Mouse (Mus musculus): ENCODE data around the gene Gfpt1.

Gfpt1 gene

GRCm38 (mm10) chr6:87112125-87112524 lies 69.5 kb downstream of the Gfpt1 start:
- H3K9me3 ChIP-seq (ENCODE audit: low read length), result no peaks in the 10 kb centered on the region
- H3K36me3 ChIP-seq (ENCODE audit: insufficient read depth, low read length), result no peaks in the 10 kb centered on the region
- H3K4me1 ChIP-seq (replicated peaks; ENCODE audit: low read depth, low read length), result no peaks in the 10 kb centered on the region
- no peak overlapping the region for H3K4me3 ChIP-seq (replicated peaks; ENCODE audit: low read length)
- TF ChIP-seq POU5F1 (IDR thresholded peaks at IDR 0.05; ENCODE audit: borderline replicate concordance, low read length), result no peak
- TF ChIP-seq CTCF (conservative IDR thresholded peaks at IDR 0.05; ENCODE audit: low read length), result no peak
- TF ChIP-seq NANOG (IDR thresholded peaks at IDR 0.05; ENCODE audit: borderline replicate concordance, low read length), result no peak
- H3K27me3 ChIP-seq (ENCODE audit: insufficient read depth, low read length), result no peaks in the 10 kb centered on the region

- Histone ChIP-seq H3K36me3 (ENCODE audit: insufficient read depth, low read length) (no peaks in the 10 kb centered on the region), H3K9me3 (ENCODE audit: low read length) (no peaks in the 10 kb centered on the region), H3K27me3 (ENCODE audit: insufficient read depth, low read length) (no peaks in the 10 kb centered on the region), H3K4me3 (replicated peaks; ENCODE audit: low read length) (no peak overlapping the region), H3K4me1 (replicated peaks; ENCODE audit: low read depth, low read length) (peaks cover 12% of the 10 kb centered on the region)
- TF ChIP-seq CTCF (conservative IDR thresholded peaks at IDR 0.05; ENCODE audit: low read length) (no peak), NANOG (IDR thresholded peaks at IDR 0.05; ENCODE audit: borderline replicate concordance, low read length) (no peak), POU5F1 (IDR thresholded peaks at IDR 0.05; ENCODE audit: borderline replicate concordance, low read length) (no peak)
These were observed 73.3 kb downstream of the Gfpt1 start for GRCm38 (mm10) chr6:87115981-87116380.

GRCm38 (mm10) chr6:87116596-87116995 lies 74.0 kb downstream of the Gfpt1 start:
- H3K27me3 ChIP-seq (ENCODE audit: insufficient read depth, low read length), result no peaks in the 10 kb centered on the region

DNA sequence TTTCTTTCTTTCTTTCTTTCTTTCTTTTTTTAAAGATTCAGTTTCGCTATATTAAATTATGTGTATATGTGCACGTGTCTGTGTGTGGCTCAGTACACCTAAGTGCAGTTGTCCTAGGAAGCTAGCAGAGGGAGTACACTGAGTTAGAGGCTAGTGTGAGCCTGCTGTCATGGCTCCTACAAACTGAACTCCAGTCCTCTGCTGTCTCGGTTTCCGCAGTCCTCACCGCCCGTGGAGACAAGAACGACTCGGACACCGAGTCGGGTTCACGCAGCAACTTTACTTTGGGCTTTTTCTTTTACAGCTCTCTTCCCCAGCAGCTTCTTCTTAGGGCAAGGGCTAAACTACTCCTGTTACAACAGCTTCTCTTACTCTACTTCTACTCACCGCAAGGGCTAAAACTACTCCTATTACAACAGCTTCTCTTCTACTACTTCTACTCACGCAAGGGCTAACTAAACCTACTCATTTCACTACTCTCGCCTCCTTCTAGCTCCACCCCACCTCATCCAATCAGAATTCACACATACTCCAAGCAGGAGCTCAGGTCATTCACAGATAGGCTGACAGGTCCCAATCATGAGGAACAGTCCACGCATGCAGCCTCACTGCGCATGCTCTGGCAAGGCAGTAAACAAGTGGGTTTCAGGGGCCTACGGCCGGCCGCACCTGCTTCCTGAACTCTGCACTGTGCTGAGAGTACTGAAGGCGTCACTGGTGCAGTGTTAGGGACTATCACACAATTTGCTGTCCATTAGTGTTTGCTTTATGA lies 76.6 kb downstream of the Gfpt1 start:
- Histone ChIP-seq H3K9me3 (ENCODE audit: low read length) (no peaks in the 10 kb centered on the region), H3K27me3 (ENCODE audit: insufficient read depth, low read length) (no peaks in the 10 kb centered on the region), H3K36me3 (ENCODE audit: insufficient read depth, low read length) (no peaks in the 10 kb centered on the region), H3K4me1 (replicated peaks; ENCODE audit: low read depth, low read length) (peaks cover 17% of the 10 kb centered on the region), H3K4me3 (replicated peaks; ENCODE audit: low read length) (no peak overlapping the region)
- no peak for TF ChIP-seq POU5F1 (IDR thresholded peaks at IDR 0.05; ENCODE audit: borderline replicate concordance, low read length)
- TF ChIP-seq NANOG (IDR thresholded peaks at IDR 0.05; ENCODE audit: borderline replicate concordance, low read length), result no peak
- TF ChIP-seq CTCF (conservative IDR thresholded peaks at IDR 0.05; ENCODE audit: low read length), result no peak

More at GRCm38 (mm10) chr6:87116596-87116995, 74.0 kb downstream of the Gfpt1 start:
- Histone ChIP-seq H3K9me3 (ENCODE audit: low read length) (no peaks in the 10 kb centered on the region), H3K4me3 (replicated peaks; ENCODE audit: low read length) (no peak overlapping the region), H3K4me1 (replicated peaks; ENCODE audit: low read depth, low read length) (peaks cover 12% of the 10 kb centered on the region), H3K36me3 (ENCODE audit: insufficient read depth, low read length) (no peaks in the 10 kb centered on the region)
- no peak for TF ChIP-seq CTCF (conservative IDR thresholded peaks at IDR 0.05; ENCODE audit: low read length)
- TF ChIP-seq POU5F1 (IDR thresholded peaks at IDR 0.05; ENCODE audit: borderline replicate concordance, low read length), result no peak
- no peak for TF ChIP-seq NANOG (IDR thresholded peaks at IDR 0.05; ENCODE audit: borderline replicate concordance, low read length)

DNA sequence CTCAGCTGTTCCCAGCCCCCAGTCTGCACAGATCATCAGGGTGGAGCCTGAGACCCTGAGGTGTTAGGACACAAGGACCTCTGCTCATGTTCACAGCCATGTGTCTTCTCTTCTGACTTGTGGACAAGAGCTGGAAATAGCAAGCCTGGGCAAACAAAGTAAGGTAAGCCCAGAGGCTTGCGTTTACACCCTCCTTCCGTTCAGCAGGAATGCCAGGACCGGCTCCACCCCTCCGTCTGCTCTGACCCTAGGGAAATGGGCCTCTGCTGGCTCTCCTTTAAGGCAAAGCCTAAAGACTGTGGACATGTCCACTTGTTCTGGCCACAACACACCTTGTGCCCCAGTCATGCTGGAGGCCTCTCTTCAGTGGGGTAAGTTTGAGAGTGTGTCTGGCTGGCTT lies 77.3 kb downstream of the Gfpt1 start:
- no peak for TF ChIP-seq NANOG (IDR thresholded peaks at IDR 0.05; ENCODE audit: borderline replicate concordance, low read length)
- TF ChIP-seq POU5F1 (IDR thresholded peaks at IDR 0.05; ENCODE audit: borderline replicate concordance, low read length), result no peak
- TF ChIP-seq CTCF (conservative IDR thresholded peaks at IDR 0.05; ENCODE audit: low read length), result no peak
- Histone ChIP-seq H3K36me3 (ENCODE audit: insufficient read depth, low read length) (no peaks in the 10 kb centered on the region), H3K4me3 (replicated peaks; ENCODE audit: low read length) (no peak overlapping the region), H3K9me3 (ENCODE audit: low read length) (no peaks in the 10 kb centered on the region), H3K27me3 (ENCODE audit: insufficient read depth, low read length) (no peaks in the 10 kb centered on the region), H3K4me1 (replicated peaks; ENCODE audit: low read depth, low read length) (peaks cover 17% of the 10 kb centered on the region)

GRCm38 (mm10) chr6:87120661-87121060 lies 78.0 kb downstream of the Gfpt1 start:
- peaks cover 17% of the 10 kb centered on the region for H3K4me1 ChIP-seq (replicated peaks; ENCODE audit: low read depth, low read length)
- H3K4me3 ChIP-seq (replicated peaks; ENCODE audit: low read length), result no peak overlapping the region
- no peak for TF ChIP-seq POU5F1 (IDR thresholded peaks at IDR 0.05; ENCODE audit: borderline replicate concordance, low read length)
- TF ChIP-seq CTCF (conservative IDR thresholded peaks at IDR 0.05; ENCODE audit: low read length), result peak; percentile 88

DNA sequence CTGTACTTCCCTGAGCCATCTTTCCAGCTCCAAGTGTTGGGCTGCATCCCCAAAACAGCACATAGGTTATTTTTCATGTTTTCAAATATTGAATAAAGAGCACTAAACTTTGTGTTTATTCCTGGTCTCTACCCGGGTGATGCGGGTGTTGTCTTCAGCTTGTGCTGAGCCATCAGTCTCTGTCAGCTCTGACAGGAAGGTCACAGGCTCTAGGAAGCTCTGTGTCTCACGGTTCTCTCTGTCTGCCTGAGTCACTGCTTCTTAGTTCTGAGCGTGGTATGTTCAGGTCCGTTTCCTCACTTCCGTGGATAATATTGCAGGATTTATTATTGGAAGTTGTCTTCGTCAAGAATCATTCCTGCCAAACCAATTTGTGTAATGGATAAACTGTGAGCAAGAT lies 79.3 kb downstream of the Gfpt1 start:
- H3K4me3 ChIP-seq (replicated peaks; ENCODE audit: low read length), result no peak overlapping the region
- H3K9me3 ChIP-seq (ENCODE audit: low read length), result no peaks in the 10 kb centered on the region
- H3K27me3 ChIP-seq (ENCODE audit: insufficient read depth, low read length), result no peaks in the 10 kb centered on the region
- no peak for TF ChIP-seq CTCF (conservative IDR thresholded peaks at IDR 0.05; ENCODE audit: low read length)
- TF ChIP-seq NANOG (IDR thresholded peaks at IDR 0.05; ENCODE audit: borderline replicate concordance, low read length), result no peak
- no peak for TF ChIP-seq POU5F1 (IDR thresholded peaks at IDR 0.05; ENCODE audit: borderline replicate concordance, low read length)
- H3K36me3 ChIP-seq (ENCODE audit: insufficient read depth, low read length), result no peaks in the 10 kb centered on the region
- H3K4me1 ChIP-seq (replicated peaks; ENCODE audit: low read depth, low read length), result peaks cover 17% of the 10 kb centered on the region

More at GRCm38 (mm10) chr6:87120661-87121060, 78.0 kb downstream of the Gfpt1 start:
- Histone ChIP-seq H3K36me3 (ENCODE audit: insufficient read depth, low read length) (no peaks in the 10 kb centered on the region), H3K27me3 (ENCODE audit: insufficient read depth, low read length) (no peaks in the 10 kb centered on the region), H3K9me3 (ENCODE audit: low read length) (no peaks in the 10 kb centered on the region)

- Histone ChIP-seq H3K36me3 (ENCODE audit: insufficient read depth, low read length) (no peaks in the 10 kb centered on the region), H3K27me3 (ENCODE audit: insufficient read depth, low read length) (no peaks in the 10 kb centered on the region), H3K4me1 (replicated peaks; ENCODE audit: low read depth, low read length) (peaks cover 17% of the 10 kb centered on the region), H3K4me3 (replicated peaks; ENCODE audit: low read length) (no peak overlapping the region), H3K9me3 (ENCODE audit: low read length) (no peaks in the 10 kb centered on the region)
- TF ChIP-seq POU5F1 (IDR thresholded peaks at IDR 0.05; ENCODE audit: borderline replicate concordance, low read length) (no peak), NANOG (IDR thresholded peaks at IDR 0.05; ENCODE audit: borderline replicate concordance, low read length) (no peak), CTCF (conservative IDR thresholded peaks at IDR 0.05; ENCODE audit: low read length) (no peak)
These were observed 80.8 kb downstream of the Gfpt1 start for GRCm38 (mm10) chr6:87123406-87123805.

DNA sequence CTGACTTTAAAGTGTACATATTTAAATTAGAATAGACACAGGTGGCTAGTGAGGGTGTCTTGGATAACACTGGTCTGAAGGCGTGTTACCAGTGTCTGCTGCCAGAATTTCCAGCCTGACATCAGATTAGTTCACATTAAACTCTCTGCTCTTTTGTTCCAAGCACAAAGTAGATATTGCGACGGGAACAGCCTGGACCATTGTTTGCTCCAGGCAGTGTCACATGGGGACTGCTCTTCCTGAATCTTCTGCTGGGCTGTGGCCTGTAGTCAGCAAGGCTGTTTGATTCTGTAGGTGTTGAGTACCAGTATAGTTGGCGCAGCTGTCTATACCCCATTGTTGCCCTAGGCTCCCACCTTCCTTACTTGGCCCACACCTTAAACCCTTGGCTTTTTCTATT lies 81.3 kb downstream of the Gfpt1 start:
- Histone ChIP-seq H3K4me3 (replicated peaks; ENCODE audit: low read length) (no peak overlapping the region), H3K4me1 (replicated peaks; ENCODE audit: low read depth, low read length) (peaks cover 17% of the 10 kb centered on the region), H3K36me3 (ENCODE audit: insufficient read depth, low read length) (no peaks in the 10 kb centered on the region), H3K27me3 (ENCODE audit: insufficient read depth, low read length) (no peaks in the 10 kb centered on the region), H3K9me3 (ENCODE audit: low read length) (no peaks in the 10 kb centered on the region)
- no peak for TF ChIP-seq POU5F1 (IDR thresholded peaks at IDR 0.05; ENCODE audit: borderline replicate concordance, low read length)
- TF ChIP-seq NANOG (IDR thresholded peaks at IDR 0.05; ENCODE audit: borderline replicate concordance, low read length), result no peak
- no peak for TF ChIP-seq CTCF (conservative IDR thresholded peaks at IDR 0.05; ENCODE audit: low read length)

Measured in E14TG2a.4 (cell line).